Mouse (Mus musculus) gastrocnemius, postnatal 36 days (tissue): ENCODE measurements at regions not wholly inside any gene's neighbourhood (a gene's known extent, or its start where the extent isn't known, plus 50 kb on each side); places are given as distances from the start of the nearest gene placed in this dataset.

ENCODE experiments used
- DNase-seq, 2 experiments: peaks; one replicate each; pipeline ENCODE4 v3.0.0; 2022
- intact Hi-C: fragments of 180-260 bp; cut with DNase I; formaldehyde crosslinking; loops from one replicate; pipeline ENCODE4 v1.15.1; 2025

DNA sequence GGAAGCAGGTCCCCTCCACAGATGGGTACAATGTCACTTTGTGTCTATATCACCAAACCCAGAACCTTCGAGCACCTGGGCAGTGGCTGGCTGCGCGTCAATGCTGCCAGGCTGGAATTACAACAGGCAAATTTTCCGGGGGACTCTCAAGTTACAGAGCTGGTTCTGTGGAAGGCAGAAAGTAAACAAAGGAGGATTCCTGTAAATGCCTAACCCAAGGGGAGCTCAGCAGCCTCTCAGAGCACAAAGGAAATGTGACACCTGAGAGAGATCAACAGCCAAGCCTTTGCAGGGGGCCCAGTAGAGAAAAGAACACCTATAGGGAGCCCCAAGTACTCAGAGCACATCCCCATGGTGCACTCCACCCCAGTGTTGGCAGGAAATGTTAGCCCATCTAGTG lies 70.7 kb downstream of the Setd4 start:
- intact Hi-C loops, result no loop called here

DNA sequence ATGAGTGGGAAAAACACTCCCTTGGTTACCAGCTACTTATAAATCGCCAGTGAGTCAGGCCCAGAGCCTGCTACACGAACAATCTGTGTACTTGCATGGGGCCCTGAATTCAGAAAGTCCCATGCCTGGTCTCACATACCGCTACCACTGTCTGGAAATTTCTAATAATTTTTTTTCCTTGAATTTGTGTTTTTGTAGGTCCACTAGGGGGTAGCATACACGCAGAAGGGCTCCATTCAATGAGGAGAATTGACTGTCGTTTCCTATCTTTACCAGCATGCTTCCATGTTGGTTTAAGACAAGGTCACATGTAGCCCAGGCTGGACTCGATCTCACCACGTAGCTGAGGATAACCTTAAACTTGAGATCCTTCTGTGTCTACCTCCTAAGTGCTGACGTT lies 71.9 kb downstream of the Setd4 start:
- intact Hi-C loops, result no loop called here
- no peak for DNase-seq

More for the DNA sequence above, 70.7 kb downstream of the Setd4 start:
- DNase-seq, result no peak

DNA sequence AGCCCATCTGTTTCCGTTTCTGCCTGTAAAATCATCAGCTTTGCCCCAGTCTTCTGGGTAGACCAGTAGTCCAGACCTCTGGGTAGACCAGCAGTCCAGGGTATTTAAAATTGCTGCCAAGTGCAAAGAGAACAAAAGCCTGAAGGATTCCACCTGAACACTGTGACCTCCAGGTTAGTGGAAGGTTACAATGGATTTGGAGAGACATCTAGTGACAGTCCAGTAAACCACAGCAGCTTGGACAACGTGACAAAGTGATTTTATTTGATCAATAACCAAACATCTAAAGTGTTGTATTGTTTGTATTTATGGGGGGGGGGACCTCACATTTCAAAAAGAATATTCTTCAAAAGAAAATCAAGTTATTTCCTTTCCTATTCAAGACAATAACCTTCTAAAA lies 81.4 kb downstream of the Setd4 start:
- DNase-seq, result no peak
- intact Hi-C loops, result no loop called here

DNA sequence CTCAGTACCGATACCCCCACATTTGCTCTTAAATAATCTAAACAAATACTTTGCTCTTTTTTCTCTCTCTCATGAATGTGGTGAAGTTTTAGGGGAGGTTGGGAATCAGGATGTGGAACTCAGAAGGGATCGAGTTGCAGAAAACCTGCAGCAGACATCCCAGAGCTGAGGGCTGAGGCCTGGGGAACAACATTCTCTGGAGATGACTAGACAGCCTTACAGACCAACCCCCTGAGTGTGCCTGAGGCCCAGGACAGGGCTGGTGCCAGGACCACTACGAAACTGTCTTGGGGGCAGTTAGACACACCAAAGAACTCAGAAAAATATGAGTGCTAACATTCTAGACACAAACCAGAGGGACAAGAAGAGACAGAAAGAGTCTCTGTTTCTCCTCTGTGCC lies 83.4 kb downstream of the Setd4 start:
- no peak for DNase-seq
- intact Hi-C loops, result no loop called here

DNA sequence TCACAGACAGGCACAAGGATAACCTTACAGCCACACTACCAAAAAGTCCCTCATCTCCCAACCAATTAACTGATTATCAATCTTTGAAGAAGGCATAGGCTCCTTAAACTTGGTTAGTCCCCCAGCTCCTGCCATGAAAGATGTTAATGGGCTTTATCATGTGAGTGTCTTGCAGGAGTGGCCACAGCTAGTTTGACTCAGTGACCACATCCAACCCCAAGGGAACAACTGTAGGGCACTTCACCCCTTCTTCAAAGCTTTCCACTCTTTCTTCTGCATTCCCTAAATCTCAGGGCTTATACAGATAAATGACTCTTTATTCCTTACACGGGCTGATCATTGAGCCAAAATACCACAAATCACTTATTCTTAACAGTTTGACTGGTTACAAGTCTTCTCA lies 85.2 kb downstream of the Setd4 start:
- no peak for DNase-seq
- intact Hi-C loops, result no loop called here

DNA sequence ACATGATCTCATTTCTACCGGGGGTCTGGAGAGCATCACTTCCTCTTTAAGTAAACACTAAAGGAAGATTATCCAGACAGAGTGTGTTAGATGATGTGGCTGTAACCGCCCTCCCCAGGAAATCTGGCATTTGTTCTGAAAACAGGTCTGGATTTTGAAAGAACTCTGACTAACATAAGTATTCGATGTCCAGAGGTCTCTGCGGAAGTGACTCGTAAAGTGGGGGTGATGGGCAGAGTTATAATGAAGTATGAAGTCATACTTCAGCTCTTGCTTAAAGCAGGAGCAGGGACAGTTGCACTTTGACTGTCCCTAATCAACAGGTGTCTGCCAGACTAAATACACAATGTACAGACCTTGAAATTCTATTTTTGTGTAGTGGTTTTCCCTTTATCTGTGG lies 87.1 kb downstream of the Setd4 start:
- intact Hi-C loops, result no loop called here
- no peak for DNase-seq

DNA sequence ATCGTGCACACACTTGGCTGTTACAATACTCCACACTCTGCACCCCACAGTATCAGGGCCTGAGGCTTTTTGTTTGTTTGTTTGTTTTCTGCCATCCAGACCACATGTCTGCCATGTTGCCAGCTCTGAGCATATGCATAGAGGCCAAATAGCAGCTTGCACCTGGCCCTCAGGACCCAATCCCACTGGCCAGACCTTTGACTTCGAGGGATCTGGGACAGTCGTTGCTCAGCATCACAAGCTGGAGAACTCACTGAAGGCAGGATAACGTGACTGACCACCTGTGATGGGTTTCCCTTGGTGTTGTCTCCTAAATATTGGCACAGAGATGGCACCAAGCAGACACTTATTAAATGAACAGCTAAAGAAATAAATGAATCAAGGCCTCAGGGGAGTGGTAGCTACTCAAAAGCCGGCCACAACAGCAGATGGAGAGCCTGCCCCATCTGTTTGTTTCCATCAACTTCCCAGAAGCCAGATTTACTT lies 88.4 kb downstream of the Setd4 start:
- DNase-seq, result no peak
- intact Hi-C loops, result no loop called here

DNA sequence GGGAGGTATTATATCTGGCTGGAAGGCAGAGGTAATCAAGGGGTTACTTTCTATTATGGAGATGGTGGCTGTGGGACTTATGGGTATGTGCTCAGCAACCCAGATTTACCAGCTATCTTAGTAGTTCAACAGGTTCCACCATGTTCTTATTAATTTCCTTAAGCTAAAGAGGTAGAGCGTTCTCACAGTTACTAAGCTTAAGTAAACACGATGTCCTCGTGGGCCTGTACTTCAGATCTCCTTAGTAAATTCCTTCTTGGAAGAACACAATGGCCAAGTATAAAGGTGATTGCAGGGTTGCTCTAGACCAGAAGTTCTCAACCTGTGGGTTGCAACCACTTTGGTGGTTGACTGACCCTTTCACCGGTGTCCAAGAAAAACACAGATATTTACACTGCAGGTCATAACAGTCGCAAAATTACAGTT lies 90.2 kb downstream of the Setd4 start:
- no peak for DNase-seq
- intact Hi-C loops, result no loop called here

DNA sequence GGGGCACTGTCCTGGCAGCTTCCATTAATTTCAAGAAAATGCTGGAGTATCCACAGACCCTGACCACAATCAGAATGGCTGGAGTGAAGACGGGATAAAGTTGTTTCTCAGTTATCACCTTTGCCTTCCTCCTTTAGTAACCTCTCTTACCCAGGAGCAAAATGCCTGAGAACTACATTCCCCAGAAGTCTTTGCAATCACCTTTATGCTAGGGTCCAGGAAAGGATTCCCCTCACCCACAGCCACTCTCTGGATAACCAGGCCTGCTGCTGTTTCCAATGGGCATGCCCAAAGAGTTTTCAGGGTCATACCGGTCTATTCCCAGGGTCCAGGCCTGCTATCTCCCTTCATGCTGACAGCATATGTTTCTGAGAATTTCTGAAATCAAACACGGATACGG lies 91.9 kb downstream of the Setd4 start:
- DNase-seq, result no peak
- intact Hi-C loops, result no loop called here

DNA sequence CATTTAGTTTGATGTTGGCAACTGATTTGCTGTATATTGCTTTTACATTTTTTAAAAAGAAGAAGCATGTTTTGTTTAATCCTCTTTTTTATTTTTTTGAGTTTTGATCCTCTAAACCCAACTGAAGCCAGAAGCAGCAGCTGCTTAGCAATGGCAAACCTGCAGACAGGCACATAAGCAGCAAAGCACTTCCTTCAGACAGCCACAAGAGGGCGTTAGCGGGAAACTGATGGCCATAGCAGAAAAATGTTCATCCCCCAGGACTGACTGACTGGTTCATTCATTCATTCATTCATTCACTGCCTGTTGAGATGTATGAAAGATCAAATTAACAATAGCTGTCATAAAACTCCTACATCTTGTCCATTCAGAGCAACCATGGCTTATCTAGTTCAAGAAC lies 92.3 kb downstream of the Setd4 start:
- no peak for DNase-seq
- intact Hi-C loops, result no loop called here

DNA sequence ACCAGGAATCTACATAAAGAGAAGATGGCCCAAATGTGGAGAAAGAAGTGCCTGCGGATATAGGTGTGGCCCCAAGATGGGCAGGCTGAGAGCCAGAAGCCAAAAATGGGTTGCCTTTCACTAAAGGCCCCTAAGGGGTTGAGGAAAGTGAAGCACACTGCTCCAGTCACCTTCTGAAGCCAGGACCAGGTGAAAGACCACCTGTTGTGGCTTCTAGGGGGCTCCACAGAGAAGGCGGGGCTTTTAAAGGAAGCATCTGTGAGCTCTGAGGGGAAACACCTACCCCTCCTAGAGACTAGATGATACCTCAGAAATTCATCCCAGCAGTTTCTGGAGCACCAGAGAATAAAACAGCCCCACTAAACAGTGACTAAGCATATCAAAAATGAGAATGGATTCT lies 105.1 kb downstream of the Setd4 start:
- no peak for DNase-seq
- intact Hi-C loops, result no loop called here

DNA sequence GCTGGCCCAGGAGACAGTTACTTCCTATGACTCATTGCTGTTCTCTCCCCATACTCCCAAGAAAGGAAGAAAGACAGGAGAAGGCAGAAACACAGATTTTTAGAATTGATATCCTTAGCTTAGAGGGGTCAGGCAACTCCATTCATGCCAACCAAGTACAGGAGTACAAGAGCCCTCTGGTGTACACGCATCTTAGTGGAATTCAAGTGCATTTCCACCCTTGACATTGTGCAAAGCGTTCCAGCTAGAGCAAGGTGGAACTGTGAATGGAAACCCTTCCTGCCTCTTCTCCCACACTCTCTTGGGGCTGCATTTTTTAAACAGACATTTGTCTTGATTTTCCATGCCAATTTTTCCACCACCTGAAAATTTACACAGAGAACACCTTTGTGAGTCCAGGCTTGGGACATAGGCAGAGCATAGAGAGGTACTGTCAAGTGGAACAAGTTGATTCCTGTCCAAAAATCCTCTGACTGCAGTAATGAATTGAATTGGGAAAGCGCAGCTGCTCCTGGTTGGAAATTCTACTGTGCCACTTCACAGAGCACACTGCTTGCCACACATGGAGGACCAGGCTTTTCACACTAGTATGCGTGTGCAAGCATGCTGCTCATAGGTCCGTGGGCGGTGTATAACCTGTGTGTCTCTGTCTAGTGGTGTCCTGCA lies 110.4 kb downstream of the Setd4 start:
- no peak for DNase-seq
- intact Hi-C loops, result no loop called here

DNA sequence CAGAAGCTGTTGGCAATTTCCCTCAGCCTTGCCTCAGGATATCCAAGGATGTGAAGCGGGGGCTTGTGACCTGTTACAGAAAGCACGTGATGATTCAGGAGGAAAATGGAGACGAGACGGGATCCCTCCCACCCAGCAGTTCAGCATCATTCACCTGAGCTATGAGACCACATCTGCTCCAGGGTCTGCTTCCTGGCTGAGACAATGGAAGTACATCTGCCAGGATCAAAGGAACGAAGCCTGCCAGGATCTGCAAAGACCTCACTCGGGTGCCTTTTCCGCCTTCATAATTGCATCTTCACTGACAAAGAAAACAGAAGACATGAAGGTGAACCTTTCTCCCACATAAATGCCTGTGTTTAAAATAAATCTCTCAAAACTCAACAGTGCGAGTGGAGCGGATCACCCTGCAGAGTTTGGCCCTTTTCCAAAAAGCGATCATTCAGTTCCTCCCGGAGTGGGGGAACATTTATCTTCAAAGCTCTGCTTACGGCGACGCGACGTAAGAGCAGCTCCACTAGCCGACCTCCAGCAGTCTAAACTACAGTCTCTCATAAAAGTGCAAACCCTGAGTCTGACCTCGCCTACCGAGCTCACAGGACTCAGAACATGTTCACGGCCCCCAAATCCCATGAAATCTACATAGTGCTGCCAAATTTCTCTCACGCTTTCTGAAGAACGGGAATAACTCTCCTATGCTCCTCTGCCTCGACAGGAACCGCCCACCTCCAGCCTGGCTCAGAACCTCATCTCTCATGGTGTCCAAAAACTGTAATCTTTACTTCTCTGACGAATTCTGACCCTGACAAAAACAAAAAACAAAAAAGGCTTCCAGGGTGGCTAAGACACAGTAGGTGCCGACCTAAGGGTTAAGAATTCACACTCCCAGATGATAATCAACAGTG lies 117.0 kb downstream of the Setd4 start:
- no peak for DNase-seq
- intact Hi-C loops, result no loop called here

DNA sequence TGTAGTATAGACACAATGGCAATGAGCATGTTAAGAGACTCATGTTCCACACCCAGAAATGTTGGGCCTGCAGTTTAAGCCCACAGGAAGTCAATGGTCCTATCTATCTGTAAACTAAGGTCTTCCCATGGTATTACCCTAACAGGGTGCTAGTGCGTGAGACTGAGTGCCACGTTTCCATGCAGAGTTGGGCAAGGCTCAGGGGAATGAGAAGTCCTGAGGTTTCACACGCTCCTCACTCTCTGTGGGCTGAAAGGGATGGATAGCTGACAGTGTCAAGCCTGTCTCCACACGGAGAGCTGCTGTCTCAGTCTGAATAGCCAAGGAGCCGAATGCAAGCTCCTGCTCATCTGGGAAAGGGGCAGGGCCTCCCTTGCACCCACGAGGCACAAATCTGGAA lies 133.9 kb downstream of the Setd4 start:
- intact Hi-C loops, result no loop called here
- DNase-seq, result no peak

DNA sequence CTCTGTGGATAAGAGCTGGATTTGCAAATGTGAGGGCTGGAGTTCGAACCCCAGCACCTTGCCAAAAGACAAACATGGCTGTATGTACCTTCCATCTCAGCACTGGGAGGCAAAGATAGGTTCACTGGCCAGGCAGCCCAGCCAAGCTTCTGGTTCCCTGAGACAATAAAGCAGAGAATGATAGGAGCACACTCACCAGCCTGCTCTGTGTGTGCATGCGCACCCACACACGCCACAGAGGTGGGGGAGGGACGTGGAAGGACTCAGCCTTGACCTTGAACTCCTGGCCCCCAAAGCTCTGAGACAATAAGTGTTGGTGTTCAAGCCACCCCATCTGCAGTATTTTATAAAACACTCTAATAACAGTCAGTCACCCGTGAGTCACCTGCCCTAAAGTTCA lies 138.1 kb downstream of the Setd4 start:
- intact Hi-C loops, result no loop called here
- no peak for DNase-seq

DNA sequence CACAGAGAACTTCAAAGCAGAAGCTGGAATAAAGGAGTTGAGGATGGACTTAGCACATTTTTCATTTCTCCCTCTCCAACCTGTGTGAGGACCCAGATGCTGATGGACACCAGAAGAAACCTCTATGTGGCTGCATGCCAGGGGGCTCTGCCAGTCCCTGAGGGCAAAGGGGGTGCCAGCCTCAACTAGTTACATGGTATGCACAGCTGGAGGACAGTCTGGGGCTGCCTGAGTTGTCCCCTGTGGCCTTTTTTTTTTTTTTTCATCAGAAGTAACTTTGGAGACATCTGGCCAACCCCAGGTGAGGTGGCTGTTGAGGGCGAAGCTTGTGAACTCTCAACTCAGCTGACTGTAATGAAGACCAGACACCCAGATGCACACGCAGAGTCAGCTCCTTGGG lies 139.0 kb downstream of the Setd4 start:
- intact Hi-C loops, result no loop called here
- DNase-seq, result no peak

DNA sequence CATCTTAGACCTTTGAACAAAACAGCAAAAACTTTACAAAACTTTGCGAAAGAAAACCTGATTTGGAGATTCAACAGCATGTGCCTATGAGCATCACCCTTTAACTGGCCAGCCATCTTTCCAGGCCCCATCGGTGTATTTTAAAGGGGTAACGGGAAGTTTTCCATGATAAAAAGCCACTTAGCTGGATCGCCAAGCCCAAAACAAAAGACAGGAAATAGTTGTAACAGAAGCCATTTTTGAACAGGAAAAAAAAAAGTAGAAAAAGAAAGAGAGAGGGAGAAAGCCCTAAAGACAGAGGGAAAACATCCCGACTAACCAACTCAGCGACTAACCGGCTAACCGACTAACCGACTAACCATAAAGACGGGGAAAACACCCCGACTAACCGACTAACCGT lies 140.5 kb downstream of the Setd4 start:
- intact Hi-C loops, result no loop called here

DNA sequence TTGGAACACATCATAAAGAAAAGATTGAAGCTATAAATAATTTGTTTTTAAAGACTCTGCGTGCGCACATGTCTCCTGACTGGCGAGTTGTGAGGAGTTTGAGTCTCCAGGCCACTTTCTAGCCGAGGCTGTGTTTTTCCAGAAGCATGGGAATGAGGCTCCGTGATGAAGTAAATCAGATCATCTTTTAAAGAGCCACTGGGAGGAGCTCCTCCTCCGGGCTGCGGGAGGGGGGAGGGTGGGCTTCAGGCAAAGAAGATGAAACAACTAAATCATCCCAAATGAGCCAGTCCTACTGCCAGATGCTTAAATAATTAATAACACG lies 141.6 kb downstream of the Setd4 start:
- no peak for DNase-seq
- intact Hi-C loops, result no loop called here

More for the DNA sequence above, 140.5 kb downstream of the Setd4 start:
- no peak for DNase-seq

DNA sequence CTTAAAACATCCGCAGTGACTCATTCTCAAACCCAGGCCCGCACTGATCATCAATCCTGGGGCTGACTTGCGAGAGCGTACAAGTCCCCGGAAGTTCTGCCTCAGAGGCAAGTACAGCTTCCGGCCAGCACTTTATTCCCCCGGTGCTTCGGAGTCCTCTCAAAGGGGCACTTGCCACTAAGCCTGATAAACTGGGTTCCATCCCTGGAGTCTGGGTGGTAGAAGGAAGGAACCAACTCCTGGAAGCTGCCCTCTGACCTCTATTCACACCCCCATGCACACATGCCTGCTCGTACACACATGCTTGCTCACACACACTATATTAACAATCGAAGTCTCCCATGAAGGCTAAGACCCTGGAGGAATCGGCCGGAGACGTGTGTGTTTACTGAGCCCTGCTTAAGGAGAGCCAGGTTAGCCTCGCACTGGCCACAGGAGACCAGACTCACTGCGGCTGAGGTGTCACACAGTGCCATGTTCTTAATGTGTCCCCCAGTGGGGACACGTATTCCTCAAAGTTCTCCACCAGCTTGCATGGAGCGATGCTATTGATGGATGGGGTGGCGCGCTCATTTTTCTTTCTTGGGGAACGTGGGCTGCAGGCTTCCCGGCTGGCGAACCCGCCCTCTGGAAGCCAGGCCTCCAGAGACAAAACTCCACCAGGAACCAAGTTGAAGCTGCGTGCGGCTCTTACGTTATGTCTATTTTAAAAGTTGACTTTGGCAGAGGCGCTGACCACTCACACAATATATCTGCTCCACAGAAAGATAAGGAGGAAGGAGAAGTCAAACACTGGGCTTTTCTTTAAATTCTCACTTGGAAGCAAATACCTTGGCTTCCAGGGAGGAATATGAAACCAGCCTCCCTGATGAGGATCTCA lies 142.2 kb downstream of the Setd4 start:
- no peak for DNase-seq
- intact Hi-C loops, result no loop called here

DNA sequence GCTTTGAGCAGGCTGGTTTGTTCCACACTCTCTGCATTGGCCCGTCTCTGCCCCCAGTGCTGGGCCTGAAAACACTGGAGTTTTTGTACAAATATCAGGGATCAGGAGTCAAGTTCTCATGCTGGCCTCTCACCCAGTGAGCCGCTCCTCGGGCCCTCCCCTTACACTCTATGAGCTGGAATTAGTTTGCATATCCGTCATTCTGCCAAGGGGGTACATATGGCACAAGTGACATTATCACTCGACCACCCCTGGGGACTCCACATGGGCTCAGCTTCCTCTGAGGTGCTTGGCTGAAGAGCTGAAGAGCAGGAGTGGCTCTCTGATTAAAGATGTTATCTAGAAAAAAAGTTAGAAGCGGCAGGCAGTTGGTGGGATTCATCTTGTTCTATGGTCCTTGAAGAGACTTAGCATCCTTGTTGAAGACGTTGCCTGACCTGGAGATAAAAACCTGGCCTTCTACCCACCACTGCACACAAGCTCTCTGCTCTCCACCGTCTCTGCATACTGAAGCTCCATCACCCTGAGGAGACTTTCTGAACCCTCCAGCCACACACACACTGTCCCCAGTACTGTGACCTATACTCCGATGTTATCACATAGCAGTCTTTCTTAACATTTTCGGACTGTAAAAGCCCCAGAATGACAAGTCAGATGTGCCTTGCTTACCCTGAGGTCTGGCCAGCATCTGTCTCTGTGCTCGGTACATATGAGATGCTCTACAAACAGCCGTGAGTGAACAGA lies 144.2 kb downstream of the Setd4 start:
- DNase-seq, result no peak
- intact Hi-C loops, result loop anchor here (10.0 kb wide), 1 partner anchor 635 kb away; the partner anchor contains the start of gene Runx1
